Mouse (Mus musculus): ENCODE measurements around the gene Nelfcd.

GRCm38 (mm10) chr2:174434943-174435342 lies 19.3 kb downstream of the Nelfcd start:
- TF ChIP-seq MYOD1 (IDR thresholded peaks at IDR 0.05; ENCODE audit: control insufficient read depth, insufficient read length, low read depth) (no peak), CTCF (IDR thresholded peaks at IDR 0.05; ENCODE audit: control insufficient read depth, insufficient read depth, insufficient read length) (no peak), FOSL1 (IDR thresholded peaks at IDR 0.05; ENCODE audit: insufficient read depth, low read length, poor library complexity, severe bottlenecking) (no peak), MYOG (IDR thresholded peaks at IDR 0.05; ENCODE audit: control insufficient read depth, extremely low read depth, insufficient read length) (no peak), USF1 (IDR thresholded peaks at IDR 0.05; ENCODE audit: low read depth) (no peak), CEBPB (IDR thresholded peaks at IDR 0.05; ENCODE audit: low read depth) (no peak)
